Mouse (Mus musculus): ENCODE measurements around the gene Cwc22.

DNA sequence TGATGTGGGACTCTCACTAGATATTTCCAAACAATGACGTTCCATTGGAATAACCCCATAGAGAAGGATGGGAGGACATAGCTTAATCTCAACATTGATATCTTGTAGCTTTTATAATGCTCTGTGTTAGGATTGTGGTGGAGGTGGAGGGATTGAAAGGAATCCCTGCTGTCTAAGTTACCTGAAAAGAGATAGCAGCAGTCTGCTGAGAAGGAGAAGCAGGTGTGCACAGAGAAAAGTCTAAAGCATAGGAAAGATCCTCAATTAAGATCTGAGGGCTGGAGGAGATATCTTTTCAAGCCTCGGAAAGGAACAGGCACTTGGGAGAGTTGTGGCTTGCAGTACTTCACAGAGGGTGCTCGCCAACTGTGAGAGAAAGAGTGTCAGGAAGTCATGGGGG is 32.1 kb upstream of the Cwc22 start:
- no peak for TF ChIP-seq POLR2A (IDR thresholded peaks at IDR 0.05; ENCODE audit: borderline replicate concordance, low read depth, low read length)
- TF ChIP-seq CTCF (IDR thresholded peaks at IDR 0.05; ENCODE audit: low read depth, low read length), result no peak

Data from bone marrow macrophage, adult 2 months (primary cell).